Mouse (Mus musculus): ENCODE results near the gene Ces4a.
A peak's percentile ranks its signal among the peaks of the same experiment; 100 is the strongest.
"Not testable (repeated sequence)": the region's sequence is repeated elsewhere in the genome, so short reads cannot be mapped to it uniquely, and the experiment has no call there.

The Ces4a gene

DNA sequence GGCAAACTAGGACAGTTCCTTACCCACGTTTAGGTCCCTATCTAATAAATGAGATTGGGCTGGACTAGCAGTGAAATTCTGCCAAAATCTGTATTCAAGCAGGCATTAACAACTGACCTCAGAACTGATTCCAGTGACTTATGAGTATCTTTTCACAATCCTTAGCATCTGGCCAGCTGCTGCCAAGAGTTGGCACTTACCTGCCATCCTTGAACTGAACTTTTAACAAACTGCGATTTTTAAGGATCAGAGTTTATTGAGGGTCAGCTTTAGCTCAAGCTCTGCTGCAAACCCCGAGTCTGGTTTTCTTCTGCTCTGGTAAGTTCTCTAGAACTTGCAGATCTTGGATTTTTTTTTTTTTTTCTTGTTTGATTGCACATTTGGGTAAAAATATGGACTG lies 38.0 kb downstream of the Ces4a start:
- DNase-seq (ENCODE audit: inconsistent ontology term): no peak

GRCm38 (mm10) chr8:105170041-105170380 lies 38.4 kb downstream of the Ces4a start:
- DNase-seq (ENCODE audit: inconsistent ontology term): no peak

DNA sequence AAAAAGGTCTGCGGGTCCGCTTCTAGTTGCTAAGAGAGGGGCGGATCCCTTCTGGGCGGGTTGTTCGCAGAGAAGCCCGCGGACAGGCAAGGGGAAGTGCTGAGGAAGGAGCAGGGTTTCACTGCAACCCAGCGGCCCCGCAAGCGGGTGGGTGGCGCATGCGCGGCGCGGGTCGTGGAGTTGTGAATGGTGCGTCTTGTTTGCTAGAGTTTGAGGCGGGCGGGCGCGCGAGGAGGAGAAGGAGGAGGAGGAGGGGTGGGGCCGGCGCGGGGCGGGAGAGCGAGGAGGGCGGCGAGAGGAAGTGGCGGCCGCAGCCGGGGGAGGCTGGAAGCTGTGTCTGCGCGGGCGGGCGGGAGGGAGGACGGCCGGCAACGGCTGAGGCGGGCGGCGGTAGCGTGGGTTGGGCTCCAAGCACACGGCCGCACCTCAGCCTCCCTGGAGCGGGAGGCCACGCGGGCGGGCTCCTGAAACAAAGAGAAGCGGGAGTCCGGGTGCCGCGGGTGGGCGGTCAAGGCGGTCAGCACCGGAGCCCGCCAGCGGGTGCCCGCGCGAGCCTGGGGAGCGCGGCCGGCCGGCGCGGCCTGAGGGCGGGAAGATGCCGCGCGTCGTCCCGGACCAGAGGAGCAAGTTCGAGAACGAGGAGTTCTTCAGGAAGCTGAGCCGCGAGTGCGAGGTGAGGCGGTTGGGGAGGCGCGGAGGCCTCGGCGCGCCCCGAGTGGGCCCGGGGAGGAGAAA lies 38.9 kb downstream of the Ces4a start, which contains the start of gene Cbfb:
Cbfb (plus strand) TSS at position 294 of the 735 bp plus-strand sequence.
- DNase-seq (ENCODE audit: inconsistent ontology term): peak; percentile 100

DNA sequence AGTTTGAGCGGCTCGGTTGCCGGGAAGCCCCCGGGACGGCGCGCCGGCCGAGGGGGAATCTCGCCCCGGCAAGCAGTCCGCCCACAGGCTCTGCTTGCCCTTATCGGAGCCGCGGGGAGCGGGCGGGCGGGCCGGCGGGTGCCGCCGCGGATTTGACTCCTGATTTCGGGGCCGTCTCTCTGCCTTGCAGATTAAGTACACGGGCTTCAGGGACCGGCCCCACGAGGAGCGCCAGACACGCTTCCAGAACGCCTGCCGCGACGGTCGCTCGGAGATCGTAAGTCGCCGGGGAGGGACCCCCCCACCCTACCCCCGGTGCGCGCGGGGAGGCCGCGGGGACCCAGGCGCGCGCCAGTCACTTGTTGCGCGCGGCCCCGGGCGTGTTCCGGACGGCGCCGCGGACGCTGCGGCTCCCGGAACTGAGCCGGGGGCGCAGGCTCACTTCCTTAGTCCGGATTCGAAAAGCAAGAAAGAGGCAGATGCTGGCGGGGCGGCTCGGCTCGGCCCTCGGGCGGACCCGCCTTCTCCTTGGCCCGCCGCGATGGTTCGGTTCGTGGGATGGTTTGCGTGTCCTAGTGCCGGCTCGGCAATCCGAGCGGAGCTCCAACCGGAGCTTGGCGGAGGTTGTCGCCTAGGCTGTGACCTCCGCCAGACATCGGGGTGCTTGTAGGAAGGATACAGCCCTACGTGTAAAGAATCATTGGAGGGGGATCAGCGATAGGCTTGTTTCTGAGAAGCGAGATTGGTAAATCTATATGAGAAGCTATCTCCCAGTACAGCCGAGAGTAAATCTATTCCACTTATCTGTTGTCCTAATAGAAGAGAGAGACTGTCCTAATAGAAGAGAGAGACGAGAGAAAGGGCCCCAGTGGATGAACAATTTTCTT lies 39.8 kb downstream of the Ces4a start:
- peak; percentile 76 for DNase-seq (ENCODE audit: inconsistent ontology term)

DNA sequence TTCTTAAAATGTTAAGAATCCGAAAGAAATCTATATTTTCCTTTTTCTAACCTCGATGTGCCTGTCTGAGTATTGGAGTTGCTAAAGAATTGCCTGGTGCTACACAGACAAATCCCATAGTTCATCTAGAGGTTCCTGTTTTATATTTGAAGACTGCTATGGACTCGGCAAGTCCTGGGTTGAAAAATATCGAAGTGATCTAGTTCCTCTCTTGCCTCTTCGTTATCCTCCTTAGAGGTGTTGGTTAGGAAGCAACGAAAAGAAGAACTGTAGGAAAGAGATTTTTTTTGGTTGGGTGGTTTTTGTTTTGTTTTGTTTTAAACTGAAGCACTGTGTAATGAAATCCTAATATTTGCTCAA lies 40.4 kb downstream of the Ces4a start:
- DNase-seq (ENCODE audit: inconsistent ontology term): peak; percentile 16

DNA sequence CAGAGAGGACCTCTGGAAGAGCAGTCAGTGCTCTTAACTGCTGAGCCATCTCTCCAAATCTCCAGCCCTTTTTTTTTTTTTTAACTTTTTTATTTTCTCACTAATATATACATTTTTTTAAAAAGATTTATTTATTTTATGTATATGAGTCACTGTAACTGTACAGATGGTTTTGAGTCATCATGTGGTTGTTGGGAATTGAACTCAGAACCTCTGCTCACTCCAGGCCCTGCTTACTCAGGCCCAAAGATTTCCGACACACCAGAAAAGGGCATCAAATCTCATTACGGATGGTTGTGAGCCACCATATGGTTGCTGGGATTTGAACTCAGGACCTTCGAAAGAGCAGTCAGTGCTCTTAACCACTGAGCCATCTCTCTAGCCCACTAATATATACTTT lies 43.7 kb downstream of the Ces4a start:
- DNase-seq (ENCODE audit: inconsistent ontology term): not testable (repeated sequence)

GRCm38 (mm10) chr8:105178211-105178800 lies 46.7 kb downstream of the Ces4a start:
- DNase-seq (ENCODE audit: inconsistent ontology term): no peak

DNA sequence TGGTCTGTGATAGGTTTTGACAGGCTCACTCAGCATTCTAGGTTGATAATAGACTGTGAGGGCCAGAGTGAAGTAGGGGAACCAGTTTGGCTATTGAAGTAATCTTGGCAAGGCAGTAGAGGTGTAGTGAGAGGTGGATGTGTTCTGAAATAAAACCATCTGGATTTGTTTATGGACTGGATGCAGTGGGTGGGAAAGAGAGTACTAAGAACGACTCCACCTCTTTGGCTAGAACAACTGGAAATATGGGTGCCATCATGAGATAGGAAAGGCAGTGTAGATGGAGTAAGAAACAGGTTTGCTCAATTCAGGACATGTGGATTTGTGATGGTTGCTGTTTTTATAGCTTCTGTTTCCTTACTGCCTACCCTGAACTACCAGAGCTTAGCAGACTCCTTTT lies 50.6 kb downstream of the Ces4a start:
- no peak for DNase-seq (ENCODE audit: inconsistent ontology term)

- DNase-seq (ENCODE audit: inconsistent ontology term): peak; percentile 97
Observed at GRCm38 (mm10) chr8:105186467-105187005, 54.9 kb downstream of the Ces4a start.

DNA sequence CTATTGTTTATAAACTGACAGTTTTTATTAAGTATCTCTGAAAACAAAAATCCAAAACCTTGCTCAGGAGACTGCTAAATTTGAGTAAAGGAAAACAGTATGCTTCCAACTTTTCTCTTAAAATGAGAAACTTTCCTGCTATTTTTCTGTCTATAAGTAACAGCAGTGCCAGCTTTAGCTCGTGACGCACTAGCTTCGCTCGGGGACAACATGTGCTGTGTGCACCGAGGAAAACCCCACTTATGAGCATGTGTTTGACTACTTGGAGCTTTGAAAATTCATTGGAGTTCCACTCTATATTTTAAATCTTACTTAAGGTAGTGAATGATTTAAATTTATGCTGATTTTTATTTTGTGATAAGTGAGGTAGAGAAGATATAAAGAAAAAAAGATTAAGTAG lies 60.6 kb downstream of the Ces4a start:
- no peak for DNase-seq (ENCODE audit: inconsistent ontology term)

Data from Muller cell, postnatal 12 days (primary cell).